Mouse (Mus musculus) small intestine, adult 2 months (tissue): Measurements from ENCODE around the gene Arap1. TPM values are rescaled to one million over a fixed set of nuclear protein-coding genes. Genes with fewer than 3 reads are reported as not detected.

ENCODE experiments used
- H3K27ac ChIP-seq: fragments of 200-500 bp; 2 replicates; pipeline ENCODE4 v1.5.1; 2012; ENCODE audit warnings: low read depth, low read length, control low read depth, inconsistent platforms; ENCODE audit not compliant: insufficient read depth
- H3K27me3 ChIP-seq: fragments of 200-500 bp; 2 replicates; pipeline ENCODE4 v1.6.1; 2012; ENCODE audit warnings: mild to moderate bottlenecking, moderate library complexity, low read length, inconsistent platforms; ENCODE audit not compliant: control insufficient read depth, insufficient read depth
- H3K36me3 ChIP-seq: fragments of 200-500 bp; 2 replicates; pipeline ENCODE4 v1.6.1; 2012; ENCODE audit warnings: mild to moderate bottlenecking, low read length, control low read depth, inconsistent platforms; ENCODE audit not compliant: control insufficient read depth, insufficient read depth
- H3K4me1 ChIP-seq: fragments of 200-500 bp; 2 replicates; pipeline ENCODE4 v1.6.1; 2012; ENCODE audit warnings: low read length, inconsistent platforms, mixed read lengths; ENCODE audit not compliant: control insufficient read depth, insufficient read depth, insufficient read length
- H3K4me3 ChIP-seq: fragments of 200-500 bp; 2 replicates; pipeline ENCODE4 v1.5.1; 2012; ENCODE audit warnings: low read depth, mild to moderate bottlenecking, control low read depth, inconsistent platforms, low read length, moderate library complexity
- CTCF ChIP-seq: fragments of 200-500 bp; IDR thresholded peaks from 2 replicates; pipeline ENCODE4 v1.5.1; 2012; ENCODE audit warnings: low read depth, mild to moderate bottlenecking, control low read depth, inconsistent platforms, low read length, moderate library complexity, mixed read lengths; ENCODE audit not compliant: insufficient replicate concordance, insufficient read length; ENCODE audit errors: extremely low read depth
- POLR2A ChIP-seq: fragments of 200-500 bp; IDR thresholded peaks from 2 replicates; pipeline ENCODE4 v1.6.1; 2012; ENCODE audit warnings: low read depth, mild to moderate bottlenecking, control low read depth, inconsistent platforms, low read length, moderate library complexity
- WGBS: fragments of 180-500 bp; shearing (Covaris S2); methylation state at CpG from one replicate; pipeline ENCODE4 v1.1.7; 2018; 5-methylcytosine and 5-hydroxymethylcytosine counted together
- polyA plus RNA-seq: library from polyadenylated mRNA; depleted of rRNA; stranded (reverse); fragments of >200 nt; gene quantifications from 2 replicates; pipeline ENCODE4 v1.2.3, GENCODE M21; 2012

The Arap1 gene
- polyA plus RNA-seq, 1 experiment, result 61.7 TPM

- Histone ChIP-seq H3K36me3 (no peaks in the 10 kb centered on the region), H3K4me1 (peaks cover 3% of the 10 kb centered on the region; the same call in 1 of the 2 replicates), H3K27ac (no peak overlapping the region), H3K4me3 (no peak overlapping the region), H3K27me3 (peaks cover 13% of the 10 kb centered on the region)
- no peak for TF ChIP-seq POLR2A
- no peak for TF ChIP-seq CTCF
- WGBS, result 66% methylated on average over 6 of the region's 6 CpGs
Measured at GRCm38 (mm10) chr7:101455141-101455540, 107.3 kb downstream of the Arap1 start.

GRCm38 (mm10) chr7:101456318-101456717, 108.5 kb downstream of the Arap1 start:
- H3K4me3 ChIP-seq, result no peak overlapping the region
- no peaks in the 10 kb centered on the region for H3K36me3 ChIP-seq
- no peak for TF ChIP-seq CTCF
- no peak for TF ChIP-seq POLR2A
- WGBS, result 76% methylated on average over 4 of the region's 4 CpGs
- H3K4me1 ChIP-seq, result peaks cover 3% of the 10 kb centered on the region
- peaks cover 6% of the 10 kb centered on the region for H3K27me3 ChIP-seq
- 0 out of 2 replicates have a peak overlapping the region, but pooled peaks have one; percentile 27 for H3K27ac ChIP-seq

DNA sequence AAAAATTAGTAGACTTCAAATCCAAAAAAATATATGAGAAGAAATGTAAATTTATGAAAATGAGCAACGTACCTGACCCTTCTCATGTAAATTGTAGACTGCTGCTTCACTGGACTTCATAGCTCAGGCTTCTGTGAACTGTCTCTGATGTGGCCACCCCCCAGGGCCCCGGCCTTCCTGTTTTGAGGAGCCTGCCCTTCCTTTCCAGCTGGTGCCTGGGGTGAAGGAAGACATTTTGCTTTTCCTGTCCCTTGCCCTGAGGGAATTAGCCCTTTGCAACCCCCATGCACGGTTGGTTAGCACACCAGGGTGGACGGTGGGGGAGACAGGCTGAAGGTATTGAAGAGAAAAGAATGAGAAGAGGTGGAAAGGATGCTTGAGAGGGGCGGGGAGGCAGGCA, 108.9 kb downstream of the Arap1 start:
- Histone ChIP-seq H3K27me3 (peaks cover 1% of the 10 kb centered on the region; the same call in 1 of the 2 replicates), H3K36me3 (no peaks in the 10 kb centered on the region), H3K4me3 (no peak overlapping the region), H3K27ac (no peak overlapping the region), H3K4me1 (peaks cover 3% of the 10 kb centered on the region)
- TF ChIP-seq POLR2A (no peak), CTCF (no peak)
- WGBS, result 50% methylated on average over 5 of the region's 5 CpGs

- Histone ChIP-seq H3K27ac (no peak overlapping the region), H3K4me1 (peaks cover 3% of the 10 kb centered on the region), H3K4me3 (no peak overlapping the region), H3K27me3 (no peaks in the 10 kb centered on the region; the same call in 1 of the 2 replicates), H3K36me3 (no peaks in the 10 kb centered on the region)
- 76% methylated on average over 5 of the region's 5 CpGs for WGBS
- TF ChIP-seq CTCF (no peak), POLR2A (no peak)
Measured at GRCm38 (mm10) chr7:101457283-101457682, 109.4 kb downstream of the Arap1 start.

DNA sequence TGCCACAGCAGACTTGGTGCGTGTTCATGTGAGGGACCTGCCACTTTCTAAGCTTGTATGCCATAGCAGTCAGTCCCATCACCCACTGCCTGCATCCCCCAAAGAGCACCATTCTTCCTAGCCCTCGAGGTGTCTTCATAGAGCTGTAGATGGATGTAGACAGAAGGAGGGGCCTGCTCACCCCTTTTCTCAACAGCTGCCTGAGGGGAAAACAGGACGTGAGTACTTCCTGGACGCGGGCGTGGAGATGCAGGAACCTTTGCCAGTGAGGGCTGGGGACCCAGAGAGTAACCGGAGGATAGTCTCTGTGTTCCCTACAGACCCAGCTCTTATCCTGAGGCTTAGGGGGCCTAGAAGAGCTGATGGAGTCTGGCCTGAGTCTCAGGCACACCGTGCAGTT, 109.9 kb downstream of the Arap1 start:
- Histone ChIP-seq H3K27me3 (no peaks in the 10 kb centered on the region; the same call in 1 of the 2 replicates), H3K36me3 (no peaks in the 10 kb centered on the region), H3K27ac (no peak overlapping the region), H3K4me1 (peaks cover 3% of the 10 kb centered on the region), H3K4me3 (no peak overlapping the region)
- TF ChIP-seq POLR2A, result no peak
- WGBS, result 44% methylated on average over 8 of the region's 8 CpGs

DNA sequence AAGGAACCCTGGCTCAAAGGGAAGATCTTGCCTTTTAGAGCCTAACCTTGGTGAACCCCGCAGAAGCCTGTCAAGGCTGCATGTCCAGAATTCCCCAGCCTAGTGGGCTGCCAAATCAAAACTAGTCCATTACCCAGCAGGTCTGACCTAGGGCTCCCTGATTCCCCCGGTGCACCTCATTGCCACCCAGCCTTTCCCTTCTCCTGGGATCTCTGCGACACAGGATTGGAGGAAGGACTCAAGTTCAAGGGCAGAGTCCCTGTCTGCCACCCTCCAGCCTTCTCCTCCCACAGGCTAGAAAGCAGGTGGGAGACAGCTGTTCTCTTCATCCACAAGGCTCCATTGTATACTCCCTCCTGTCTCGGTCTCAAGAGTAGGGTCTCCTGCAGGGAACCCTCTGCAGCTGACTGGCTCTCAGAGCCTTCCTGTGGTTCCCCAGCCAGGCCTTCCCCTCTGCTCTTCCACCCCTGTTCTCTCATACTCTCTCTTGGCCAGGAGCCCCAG, 110.5 kb downstream of the Arap1 start:
- H3K4me1 ChIP-seq, result peaks cover 3% of the 10 kb centered on the region
- H3K27me3 ChIP-seq, result no peaks in the 10 kb centered on the region; the same call in 1 of the 2 replicates
- TF ChIP-seq POLR2A, result no peak
- no peak for TF ChIP-seq CTCF
- H3K36me3 ChIP-seq, result no peaks in the 10 kb centered on the region
- 62% methylated on average over 4 of the region's 4 CpGs for WGBS
- no peak overlapping the region for H3K4me3 ChIP-seq
- no peak overlapping the region for H3K27ac ChIP-seq

- Histone ChIP-seq H3K4me3 (no peak overlapping the region), H3K4me1 (peaks cover 3% of the 10 kb centered on the region), H3K27ac (no peak overlapping the region), H3K27me3 (no peaks in the 10 kb centered on the region), H3K36me3 (no peaks in the 10 kb centered on the region)
- 62% methylated on average over 9 of the region's 9 CpGs for WGBS
- TF ChIP-seq CTCF, result no peak
- no peak for TF ChIP-seq POLR2A
Measured at GRCm38 (mm10) chr7:101459305-101459813, 111.5 kb downstream of the Arap1 start.
